Mouse (Mus musculus): ENCODE measurements around the gene Nudt7.

GRCm38 (mm10) chr8:114116049-114116448, 17.3 kb upstream of the Nudt7 start:
- no peak for TF ChIP-seq GATA1 (IDR thresholded peaks at IDR 0.05; ENCODE audit: low read length)
- TF ChIP-seq TAL1 (IDR thresholded peaks at IDR 0.05; ENCODE audit: low read length): no peak
